Mouse (Mus musculus) forebrain, embryonic 16.5 days (tissue): ENCODE results near the gene Rhob. TPM values are rescaled to one million over a fixed set of nuclear protein-coding genes. Genes with fewer than 3 reads are reported as not detected.
"Not testable (repeated sequence)": the region's sequence is repeated elsewhere in the genome, so short reads cannot be mapped to it uniquely, and the experiment has no call there.

Experiments
- ATAC-seq: fragments of 200-750 bp; cut with Nextera tagmentation; 2 replicates; pipeline ENCODE4 v1.8.0; 2017; ENCODE audit warnings: mild to moderate bottlenecking, moderate library complexity
- H3K27ac ChIP-seq: fragments of 300-500 bp; sonication (generic); 2 replicates; pipeline ENCODE4 v1.5.1; 2014; ENCODE audit warnings: low read length, control low read depth
- H3K27me3 ChIP-seq: fragments of 300-500 bp; sonication (generic); replicated peaks from 2 replicates; pipeline ENCODE4 v1.6.1; 2014; ENCODE audit warnings: low read length; ENCODE audit not compliant: control insufficient read depth, insufficient read depth
- H3K36me3 ChIP-seq: fragments of 300-500 bp; sonication (generic); 2 replicates; pipeline ENCODE4 v1.6.1; 2014; ENCODE audit not compliant: control insufficient read depth, insufficient read depth
- H3K4me1 ChIP-seq: fragments of 300-500 bp; sonication (generic); replicated peaks from 2 replicates; pipeline ENCODE4 v1.6.1; 2014; ENCODE audit warnings: low read length; ENCODE audit not compliant: control insufficient read depth, insufficient read depth
- H3K4me2 ChIP-seq: fragments of 300-500 bp; sonication (generic); 2 replicates; pipeline ENCODE4 v1.6.1; 2014; ENCODE audit warnings: mild to moderate bottlenecking, low read length, control low read depth
- H3K4me3 ChIP-seq: fragments of 300-500 bp; sonication (generic); replicated peaks from 2 replicates; pipeline ENCODE4 v1.5.1; 2014; ENCODE audit warnings: mild to moderate bottlenecking, low read length, control low read depth
- H3K9ac ChIP-seq: fragments of 300-500 bp; sonication (generic); replicated peaks from 2 replicates; pipeline ENCODE4 v1.6.1; 2014; ENCODE audit warnings: low read depth, low read length, control low read depth
- H3K9me3 ChIP-seq: fragments of 300-500 bp; sonication (generic); 2 replicates; pipeline ENCODE4 v1.6.1; 2016; ENCODE audit warnings: low read length; ENCODE audit not compliant: control insufficient read depth
- WGBS: fragments of 180-500 bp; shearing (Covaris S2); extraction: QIAGEN DNeasy Blood & Tissue Kit; methylation state at CpG from one replicate; pipeline ENCODE4 v1.1.7; 2014; 5-methylcytosine and 5-hydroxymethylcytosine counted together
- polyA plus RNA-seq: library from polyadenylated mRNA; unstranded; fragments of >200 nt; fragmentation: Nextera tagmentation; extraction: Ambion mirVana; gene quantifications from 2 replicates; pipeline ENCODE4 v1.2.1, GENCODE M21; 2015

Gene Rhob
- polyA plus RNA-seq, 1 experiment from 2014 or later, result 70.3 TPM

- Histone ChIP-seq H3K4me3 (no peak overlapping the region), H3K9ac (no peak overlapping the region), H3K36me3 (no peaks in the 10 kb centered on the region), H3K27ac (no peak overlapping the region), H3K9me3 (no peaks in the 10 kb centered on the region), H3K4me2 (no peak overlapping the region), H3K4me1 (no peaks in the 10 kb centered on the region), H3K27me3 (no peaks in the 10 kb centered on the region)
- WGBS, result 70% methylated on average over 12 of the region's 12 CpGs
- no peak for ATAC-seq
Observed at GRCm38 (mm10) chr12:8467029-8467924, 32.5 kb downstream of the Rhob start.

GRCm38 (mm10) chr12:8465680-8466079 lies 34.1 kb downstream of the Rhob start:
- Histone ChIP-seq H3K9ac (no peak overlapping the region), H3K4me1 (no peaks in the 10 kb centered on the region), H3K4me3 (no peak overlapping the region), H3K9me3 (no peaks in the 10 kb centered on the region), H3K4me2 (no peak overlapping the region), H3K27me3 (no peaks in the 10 kb centered on the region), H3K27ac (no peak overlapping the region), H3K36me3 (no peaks in the 10 kb centered on the region)
- WGBS, result 90% methylated on average over 3 of the region's 3 CpGs
- no peak for ATAC-seq

- no peaks in the 10 kb centered on the region for H3K36me3 ChIP-seq
- H3K4me1 ChIP-seq, result no peaks in the 10 kb centered on the region
- no peak overlapping the region for H3K4me3 ChIP-seq
- WGBS, result 88% methylated on average over 5 of the region's 5 CpGs
- ATAC-seq, result no peak
- H3K9me3 ChIP-seq, result no peaks in the 10 kb centered on the region
- H3K9ac ChIP-seq, result no peak overlapping the region
- H3K4me2 ChIP-seq, result no peak overlapping the region
- no peak overlapping the region for H3K27ac ChIP-seq
- H3K27me3 ChIP-seq, result no peaks in the 10 kb centered on the region
Observed at GRCm38 (mm10) chr12:8464961-8465360, 34.8 kb downstream of the Rhob start.

- ATAC-seq, result no peak
- WGBS, result 44% methylated on average over 3 of the region's 3 CpGs
- Histone ChIP-seq H3K4me2 (no peak overlapping the region), H3K4me1 (no peaks in the 10 kb centered on the region), H3K36me3 (no peaks in the 10 kb centered on the region), H3K9ac (no peak overlapping the region), H3K9me3 (no peaks in the 10 kb centered on the region), H3K4me3 (no peak overlapping the region), H3K27me3 (no peaks in the 10 kb centered on the region), H3K27ac (no peak overlapping the region)
Observed at GRCm38 (mm10) chr12:8463599-8464160, 36.1 kb downstream of the Rhob start.

GRCm38 (mm10) chr12:8462533-8462932 lies 37.3 kb downstream of the Rhob start:
- no peaks in the 10 kb centered on the region for H3K27me3 ChIP-seq
- no peak overlapping the region for H3K27ac ChIP-seq
- ATAC-seq, result no peak
- H3K9ac ChIP-seq, result no peak overlapping the region
- no peaks in the 10 kb centered on the region for H3K4me1 ChIP-seq
- no peaks in the 10 kb centered on the region for H3K36me3 ChIP-seq
- H3K9me3 ChIP-seq, result no peaks in the 10 kb centered on the region
- no peak overlapping the region for H3K4me2 ChIP-seq
- 92% methylated on average over 5 of the region's 5 CpGs for WGBS
- no peak overlapping the region for H3K4me3 ChIP-seq

GRCm38 (mm10) chr12:8461575-8461974 lies 38.2 kb downstream of the Rhob start:
- H3K36me3 ChIP-seq, H3K27me3 ChIP-seq, H3K9ac ChIP-seq, H3K4me3 ChIP-seq, ATAC-seq, H3K27ac ChIP-seq, H3K9me3 ChIP-seq, H3K4me2 ChIP-seq, H3K4me1 ChIP-seq: not testable (repeated sequence)
- 95% methylated on average over 7 of the region's 8 CpGs for WGBS

GRCm38 (mm10) chr12:8458400-8458799 lies 41.4 kb downstream of the Rhob start:
- ATAC-seq, result no peak
- Histone ChIP-seq H3K27ac (no peak overlapping the region), H3K4me3 (no peak overlapping the region), H3K27me3 (no peaks in the 10 kb centered on the region), H3K4me1 (peaks cover 10% of the 10 kb centered on the region), H3K4me2 (no peak overlapping the region), H3K9ac (no peak overlapping the region), H3K36me3 (no peaks in the 10 kb centered on the region), H3K9me3 (no peaks in the 10 kb centered on the region)
- WGBS, result 82% methylated on average over 8 of the region's 8 CpGs

GRCm38 (mm10) chr12:8457052-8457451 lies 42.8 kb downstream of the Rhob start:
- Histone ChIP-seq H3K4me3 (no peak overlapping the region), H3K4me1 (peaks cover 11% of the 10 kb centered on the region), H3K27me3 (no peaks in the 10 kb centered on the region), H3K9me3 (no peaks in the 10 kb centered on the region), H3K27ac (no peak overlapping the region), H3K4me2 (no peak overlapping the region), H3K36me3 (no peaks in the 10 kb centered on the region), H3K9ac (no peak overlapping the region)
- no peak for ATAC-seq
- 66% methylated on average over 5 of the region's 5 CpGs for WGBS

GRCm38 (mm10) chr12:8455046-8455445 lies 44.8 kb downstream of the Rhob start:
- no peak for ATAC-seq
- Histone ChIP-seq H3K4me2 (no peak overlapping the region), H3K4me3 (no peak overlapping the region), H3K9me3 (no peaks in the 10 kb centered on the region), H3K36me3 (no peaks in the 10 kb centered on the region), H3K4me1 (peaks cover 11% of the 10 kb centered on the region), H3K27me3 (no peaks in the 10 kb centered on the region), H3K9ac (no peak overlapping the region), H3K27ac (no peak overlapping the region)
- 64% methylated on average over 2 of the region's 2 CpGs for WGBS
